Mouse (Mus musculus): ENCODE measurements at regions not wholly inside any gene's neighbourhood (a gene's known extent, or its start where the extent isn't known, plus 50 kb on each side); places are given as distances from the start of the nearest gene placed in this dataset.

DNA sequence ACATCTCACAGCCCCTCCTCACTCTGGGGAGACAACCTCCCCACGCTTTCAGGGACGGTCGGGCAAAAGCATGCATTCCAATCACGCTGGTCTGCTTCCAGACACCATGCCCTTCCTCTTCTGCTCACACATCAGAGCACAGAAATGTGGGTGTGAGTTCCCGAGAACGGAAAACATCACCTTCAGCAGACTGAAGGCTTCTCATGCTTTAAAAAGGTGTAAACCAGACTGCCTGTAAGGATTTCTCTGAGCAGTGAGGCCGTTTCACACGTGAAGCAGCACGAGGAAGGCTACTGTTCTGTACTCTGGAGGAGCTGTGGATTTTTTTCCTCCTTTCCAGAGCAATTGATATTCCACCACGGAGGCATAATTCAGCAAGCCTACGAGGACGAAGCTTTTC, 2218.8 kb upstream of the Lrrc6 start:
- Histone ChIP-seq H3K9me3 (no peaks in the 10 kb centered on the region), H3K4me1 (replicated peaks) (peaks cover 4% of the 10 kb centered on the region), H3K9ac (replicated peaks) (no peak overlapping the region), H3K27me3 (no peaks in the 10 kb centered on the region), H3K4me2 (no peak overlapping the region), H3K27ac (no peak overlapping the region), H3K36me3 (no peaks in the 10 kb centered on the region), H3K4me3 (replicated peaks) (no peak overlapping the region)
- WGBS = 73% methylated on average over 12 of the region's 12 CpGs
- no peak for ATAC-seq (ENCODE audit: insufficient number of reproducible peaks, insufficient read depth, low FRiP score, low TSS enrichment, low read depth)

- Histone ChIP-seq H3K4me1 (replicated peaks) (no peaks in the 10 kb centered on the region), H3K9ac (replicated peaks) (no peak overlapping the region), H3K4me3 (replicated peaks) (no peak overlapping the region), H3K36me3 (no peaks in the 10 kb centered on the region), H3K9me3 (no peaks in the 10 kb centered on the region), H3K27me3 (no peaks in the 10 kb centered on the region), H3K27ac (no peak overlapping the region), H3K4me2 (no peak overlapping the region)
- no peak for ATAC-seq (ENCODE audit: insufficient number of reproducible peaks, insufficient read depth, low FRiP score, low TSS enrichment, low read depth)
- 73% methylated on average over 4 of the region's 4 CpGs for WGBS
These were observed 2213.6 kb upstream of the Lrrc6 start for GRCm38 (mm10) chr15:68714337-68714736.

DNA sequence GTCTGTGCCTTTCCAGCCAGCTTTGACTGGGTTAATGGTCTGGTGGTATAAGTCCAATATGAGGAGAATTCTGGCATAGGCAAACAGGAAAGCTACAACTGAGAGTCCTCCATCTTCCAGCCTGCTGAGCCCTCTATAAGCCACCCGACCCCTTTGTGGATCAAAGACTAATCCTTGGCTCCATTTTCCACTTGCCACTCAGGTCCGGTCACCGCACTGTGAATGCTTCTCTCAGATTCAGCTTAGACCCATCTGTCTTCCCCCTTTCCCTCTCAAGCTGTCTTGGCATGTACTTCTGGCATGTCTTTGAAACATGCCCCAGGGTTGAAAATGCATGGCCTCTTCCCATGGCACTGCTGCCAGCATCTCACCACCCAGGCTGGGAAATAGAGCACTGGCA, 2206.6 kb upstream of the Lrrc6 start:
- Histone ChIP-seq H3K4me3 (replicated peaks) (no peak overlapping the region), H3K36me3 (no peaks in the 10 kb centered on the region), H3K27ac (no peak overlapping the region), H3K4me1 (replicated peaks) (no peaks in the 10 kb centered on the region), H3K27me3 (no peaks in the 10 kb centered on the region), H3K4me2 (no peak overlapping the region), H3K9me3 (no peaks in the 10 kb centered on the region), H3K9ac (replicated peaks) (no peak overlapping the region)
- WGBS = 85% methylated on average over 3 of the region's 3 CpGs
- no peak for ATAC-seq (ENCODE audit: insufficient number of reproducible peaks, insufficient read depth, low FRiP score, low TSS enrichment, low read depth)

- H3K4me1 ChIP-seq (replicated peaks) = peaks cover 3% of the 10 kb centered on the region; the same call in 1 of the 2 replicates
- no peak overlapping the region for H3K4me3 ChIP-seq (replicated peaks)
- H3K9me3 ChIP-seq = no peaks in the 10 kb centered on the region
- no peak overlapping the region for H3K9ac ChIP-seq (replicated peaks)
- ATAC-seq (ENCODE audit: insufficient number of reproducible peaks, insufficient read depth, low FRiP score, low TSS enrichment, low read depth) = no peak
- WGBS = 22% methylated on average over 5 of the region's 5 CpGs
- no peak overlapping the region for H3K27ac ChIP-seq
- H3K36me3 ChIP-seq = no peaks in the 10 kb centered on the region
- no peaks in the 10 kb centered on the region for H3K27me3 ChIP-seq
- no peak overlapping the region for H3K4me2 ChIP-seq
These were observed 2194.4 kb upstream of the Lrrc6 start for GRCm38 (mm10) chr15:68695041-68695650.

- WGBS = 76% methylated on average over 1 of the region's 1 CpGs
- no peaks in the 10 kb centered on the region for H3K4me1 ChIP-seq (replicated peaks)
- no peak overlapping the region for H3K9ac ChIP-seq (replicated peaks)
- no peak overlapping the region for H3K4me3 ChIP-seq (replicated peaks)
- no peak for ATAC-seq (ENCODE audit: insufficient number of reproducible peaks, insufficient read depth, low FRiP score, low TSS enrichment, low read depth)
- no peak overlapping the region for H3K27ac ChIP-seq
- no peaks in the 10 kb centered on the region for H3K27me3 ChIP-seq
- H3K36me3 ChIP-seq = no peaks in the 10 kb centered on the region
- no peaks in the 10 kb centered on the region for H3K9me3 ChIP-seq
- no peak overlapping the region for H3K4me2 ChIP-seq
These were observed 2166.8 kb upstream of the Lrrc6 start for GRCm38 (mm10) chr15:68667462-68667861.

- no peak overlapping the region for H3K9ac ChIP-seq (replicated peaks)
- H3K36me3 ChIP-seq = no peaks in the 10 kb centered on the region
- no peak for ATAC-seq (ENCODE audit: insufficient number of reproducible peaks, insufficient read depth, low FRiP score, low TSS enrichment, low read depth)
- no peaks in the 10 kb centered on the region for H3K4me1 ChIP-seq (replicated peaks)
- no peaks in the 10 kb centered on the region for H3K27me3 ChIP-seq
- no peaks in the 10 kb centered on the region for H3K9me3 ChIP-seq
- no peak overlapping the region for H3K4me3 ChIP-seq (replicated peaks)
- H3K4me2 ChIP-seq = no peak overlapping the region
- no peak overlapping the region for H3K27ac ChIP-seq
These were observed 2164.6 kb upstream of the Lrrc6 start for GRCm38 (mm10) chr15:68665331-68665730.

- no peak for ATAC-seq (ENCODE audit: insufficient number of reproducible peaks, insufficient read depth, low FRiP score, low TSS enrichment, low read depth)
- no peaks in the 10 kb centered on the region for H3K9me3 ChIP-seq
These were observed 2156.0 kb upstream of the Lrrc6 start for GRCm38 (mm10) chr15:68656722-68657121.

GRCm38 (mm10) chr15:68655046-68655445, 2154.3 kb upstream of the Lrrc6 start:
- Histone ChIP-seq H3K27ac (no peak overlapping the region), H3K27me3 (no peaks in the 10 kb centered on the region), H3K9ac (replicated peaks) (no peak overlapping the region), H3K9me3 (no peaks in the 10 kb centered on the region), H3K36me3 (no peaks in the 10 kb centered on the region), H3K4me2 (no peak overlapping the region), H3K4me3 (replicated peaks) (no peak overlapping the region), H3K4me1 (replicated peaks) (no peaks in the 10 kb centered on the region)
- ATAC-seq (ENCODE audit: insufficient number of reproducible peaks, insufficient read depth, low FRiP score, low TSS enrichment, low read depth) = no peak
- WGBS = 90% methylated on average over 3 of the region's 3 CpGs

More at GRCm38 (mm10) chr15:68656722-68657121, 2156.0 kb upstream of the Lrrc6 start:
- H3K4me1 ChIP-seq (replicated peaks) = no peaks in the 10 kb centered on the region
- no peak overlapping the region for H3K27ac ChIP-seq
- H3K27me3 ChIP-seq = no peaks in the 10 kb centered on the region
- WGBS = 63% methylated on average over 6 of the region's 6 CpGs
- no peak overlapping the region for H3K4me2 ChIP-seq
- H3K4me3 ChIP-seq (replicated peaks) = no peak overlapping the region
- no peaks in the 10 kb centered on the region for H3K36me3 ChIP-seq
- H3K9ac ChIP-seq (replicated peaks) = no peak overlapping the region

DNA sequence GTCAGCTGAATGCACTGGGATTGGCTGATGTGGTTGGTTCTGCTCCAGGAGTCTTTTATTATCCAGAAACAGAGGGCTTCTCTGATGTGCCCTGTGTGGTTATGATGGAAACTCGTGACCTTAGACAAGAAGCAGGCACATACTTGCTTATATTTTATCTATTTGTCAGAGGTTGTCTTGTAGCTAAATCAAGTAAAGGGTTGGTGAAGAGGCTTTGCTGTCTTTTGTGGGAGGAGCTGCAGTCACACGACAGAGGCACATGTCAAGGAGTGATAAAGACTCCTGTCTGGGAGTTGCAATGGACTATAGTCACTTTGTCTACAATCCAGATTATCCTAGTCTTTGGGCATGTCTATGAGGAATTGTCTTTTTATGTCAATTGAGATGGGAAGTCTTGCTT, 2149.9 kb upstream of the Lrrc6 start:
- no peak overlapping the region for H3K27ac ChIP-seq
- no peak overlapping the region for H3K4me2 ChIP-seq
- H3K9me3 ChIP-seq = no peaks in the 10 kb centered on the region
- H3K4me3 ChIP-seq (replicated peaks) = no peak overlapping the region
- H3K36me3 ChIP-seq = no peaks in the 10 kb centered on the region
- no peaks in the 10 kb centered on the region for H3K27me3 ChIP-seq
- 0 out of 2 replicates have a peak, but pooled peaks cover 10% of the 10 kb centered on the region for H3K4me1 ChIP-seq (replicated peaks)
- ATAC-seq (ENCODE audit: insufficient number of reproducible peaks, insufficient read depth, low FRiP score, low TSS enrichment, low read depth) = no peak
- H3K9ac ChIP-seq (replicated peaks) = no peak overlapping the region
- 60% methylated on average over 2 of the region's 2 CpGs for WGBS

DNA sequence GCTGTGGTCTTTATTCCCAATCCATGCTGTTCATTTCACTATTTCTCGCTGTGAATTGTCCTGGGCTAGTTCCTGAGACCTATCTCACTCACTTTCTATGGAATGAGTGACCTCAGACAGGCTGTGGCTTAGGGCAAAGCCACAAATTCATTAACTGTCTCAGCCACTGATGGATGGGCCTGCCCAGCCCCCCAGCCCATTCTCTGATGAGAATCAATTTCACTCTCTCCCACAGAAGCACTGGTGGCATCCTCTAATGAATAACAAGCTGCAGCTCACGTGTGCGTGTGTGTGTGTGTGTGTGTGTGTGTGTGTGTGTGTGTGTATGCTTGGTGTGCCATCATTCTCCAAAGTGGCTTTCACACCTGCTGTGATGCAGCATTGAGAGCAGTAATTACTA, 2149.3 kb upstream of the Lrrc6 start:
- 62% methylated on average over 3 of the region's 3 CpGs for WGBS
- H3K9ac ChIP-seq (replicated peaks) = no peak overlapping the region
- no peak overlapping the region for H3K4me2 ChIP-seq
- H3K27ac ChIP-seq = no peak overlapping the region
- no peak overlapping the region for H3K4me3 ChIP-seq (replicated peaks)
- no peaks in the 10 kb centered on the region for H3K27me3 ChIP-seq
- 0 out of 2 replicates have a peak, but pooled peaks cover 10% of the 10 kb centered on the region for H3K4me1 ChIP-seq (replicated peaks)
- no peak for ATAC-seq (ENCODE audit: insufficient number of reproducible peaks, insufficient read depth, low FRiP score, low TSS enrichment, low read depth)
- H3K9me3 ChIP-seq = no peaks in the 10 kb centered on the region
- no peaks in the 10 kb centered on the region for H3K36me3 ChIP-seq

GRCm38 (mm10) chr15:68646865-68647264, 2146.2 kb upstream of the Lrrc6 start:
- Histone ChIP-seq H3K36me3 (no peaks in the 10 kb centered on the region), H3K27ac (no peak overlapping the region), H3K4me3 (replicated peaks) (no peak overlapping the region), H3K9me3 (no peaks in the 10 kb centered on the region), H3K4me2 (no peak overlapping the region), H3K27me3 (no peaks in the 10 kb centered on the region), H3K9ac (replicated peaks) (no peak overlapping the region), H3K4me1 (replicated peaks) (0 out of 2 replicates have a peak, but pooled peaks cover 10% of the 10 kb centered on the region)
- WGBS = 54% methylated on average over 3 of the region's 3 CpGs
- ATAC-seq (ENCODE audit: insufficient number of reproducible peaks, insufficient read depth, low FRiP score, low TSS enrichment, low read depth) = no peak

- H3K27me3 ChIP-seq = no peaks in the 10 kb centered on the region
- H3K36me3 ChIP-seq = no peaks in the 10 kb centered on the region
- H3K27ac ChIP-seq = no peak overlapping the region
- no peak overlapping the region for H3K4me3 ChIP-seq (replicated peaks)
- H3K4me2 ChIP-seq = no peak overlapping the region
- H3K4me1 ChIP-seq (replicated peaks) = 0 out of 2 replicates have a peak, but pooled peaks cover 10% of the 10 kb centered on the region
- no peaks in the 10 kb centered on the region for H3K9me3 ChIP-seq
- no peak overlapping the region for H3K9ac ChIP-seq (replicated peaks)
- WGBS = 90% methylated on average over 1 of the region's 1 CpGs
- no peak for ATAC-seq (ENCODE audit: insufficient number of reproducible peaks, insufficient read depth, low FRiP score, low TSS enrichment, low read depth)
These were observed 2144.2 kb upstream of the Lrrc6 start for GRCm38 (mm10) chr15:68644862-68645261.

Measured in limb, embryonic 12.5 days (tissue).